Mouse (Mus musculus) midbrain, embryonic 16.5 days (tissue): ENCODE measurements at regions not wholly inside any gene's neighbourhood (a gene's known extent, or its start where the extent isn't known, plus 50 kb on each side); places are given as distances from the start of the nearest gene placed in this dataset.

Experiments used
- ATAC-seq: fragments of 200-750 bp; cut with Nextera tagmentation; 2 replicates; pipeline ENCODE4 v1.8.0; 2017; ENCODE audit warnings: moderate TSS enrichment
- H3K27ac ChIP-seq: fragments of 300-500 bp; sonication (generic); 2 replicates; pipeline ENCODE4 v1.5.1; 2014; ENCODE audit warnings: mild to moderate bottlenecking, low read length, mixed read lengths
- H3K27me3 ChIP-seq: fragments of 300-500 bp; sonication (generic); 2 replicates; pipeline ENCODE4 v1.6.1; 2014; ENCODE audit warnings: low read depth, low read length, mixed read lengths; ENCODE audit not compliant: control insufficient read depth, insufficient read depth
- H3K36me3 ChIP-seq: fragments of 300-500 bp; sonication (generic); 2 replicates; pipeline ENCODE4 v1.6.1; 2014; ENCODE audit warnings: mild to moderate bottlenecking, low read length, moderate library complexity, mixed read lengths; ENCODE audit not compliant: control insufficient read depth, insufficient read depth
- H3K4me1 ChIP-seq: fragments of 300-500 bp; sonication (generic); 2 replicates; pipeline ENCODE4 v1.6.1; 2014; ENCODE audit warnings: mild to moderate bottlenecking, low read length, mixed read lengths; ENCODE audit not compliant: control insufficient read depth, insufficient read depth
- H3K4me2 ChIP-seq: fragments of 300-500 bp; sonication (generic); 2 replicates; pipeline ENCODE4 v1.6.1; 2014; ENCODE audit warnings: mild to moderate bottlenecking, low read length, mixed read lengths
- H3K4me3 ChIP-seq: fragments of 300-500 bp; sonication (generic); 2 replicates; pipeline ENCODE4 v1.5.1; 2014; ENCODE audit warnings: low read depth, mild to moderate bottlenecking, low read length, moderate library complexity, mixed read lengths
- H3K9ac ChIP-seq: fragments of 300-500 bp; sonication (generic); 2 replicates; pipeline ENCODE4 v1.6.1; 2014; ENCODE audit warnings: low read depth, low read length, mixed read lengths
- H3K9me3 ChIP-seq: fragments of 300-500 bp; sonication (generic); replicated peaks from 2 replicates; pipeline ENCODE4 v1.6.1; 2014; ENCODE audit warnings: mild to moderate bottlenecking, low read length, mixed read lengths; ENCODE audit not compliant: control insufficient read depth, poor library complexity, severe bottlenecking
- WGBS: fragments of 180-500 bp; shearing (Covaris S2); extraction: QIAGEN DNeasy Blood & Tissue Kit; methylation state at CpG from one replicate; pipeline ENCODE4 v1.1.7; 2014; 5-methylcytosine and 5-hydroxymethylcytosine counted together

- H3K4me3 ChIP-seq = no peak overlapping the region
- H3K9me3 ChIP-seq = no peaks in the 10 kb centered on the region
- no peak overlapping the region for H3K4me2 ChIP-seq
- no peaks in the 10 kb centered on the region for H3K36me3 ChIP-seq
- no peak overlapping the region for H3K9ac ChIP-seq
- H3K27me3 ChIP-seq = no peaks in the 10 kb centered on the region
- no peaks in the 10 kb centered on the region for H3K4me1 ChIP-seq
- ATAC-seq = no peak
- 77% methylated on average over 3 of the region's 3 CpGs for WGBS
- no peak overlapping the region for H3K27ac ChIP-seq
Measured at GRCm38 (mm10) chr8:78877423-78877822, 56.5 kb upstream of the Lsm6 start.

- Histone ChIP-seq H3K27ac (no peak overlapping the region), H3K4me3 (no peak overlapping the region), H3K4me1 (no peaks in the 10 kb centered on the region), H3K4me2 (no peak overlapping the region), H3K36me3 (no peaks in the 10 kb centered on the region), H3K9ac (no peak overlapping the region), H3K27me3 (no peaks in the 10 kb centered on the region), H3K9me3 (no peaks in the 10 kb centered on the region)
- WGBS = 93% methylated on average over 6 of the region's 6 CpGs
- ATAC-seq = no peak
Measured at GRCm38 (mm10) chr8:78889708-78890107, 68.8 kb upstream of the Lsm6 start.

DNA sequence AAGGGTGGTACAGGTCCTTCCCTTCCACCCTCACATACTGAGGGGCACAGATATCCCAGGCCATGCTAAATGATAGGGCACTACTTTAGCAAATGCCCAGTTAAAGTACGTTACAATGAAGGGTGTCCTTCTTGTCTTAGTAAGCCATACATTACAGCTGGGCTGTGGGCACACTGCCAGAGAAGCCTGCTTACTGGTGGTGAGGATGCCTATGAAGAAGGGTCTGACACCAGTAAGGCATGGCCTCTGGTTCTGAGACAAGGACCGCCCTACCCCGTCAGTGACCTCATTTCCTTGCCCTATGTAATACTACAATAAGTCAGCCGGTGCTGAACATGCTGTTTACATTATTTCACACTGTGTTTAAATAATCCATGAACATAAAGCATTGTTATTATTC, 69.6 kb upstream of the Lsm6 start:
- ATAC-seq = no peak
- no peak overlapping the region for H3K4me2 ChIP-seq
- H3K27me3 ChIP-seq = no peaks in the 10 kb centered on the region
- H3K4me3 ChIP-seq = no peak overlapping the region
- 80% methylated on average over 4 of the region's 4 CpGs for WGBS
- no peaks in the 10 kb centered on the region for H3K4me1 ChIP-seq
- no peak overlapping the region for H3K9ac ChIP-seq
- H3K27ac ChIP-seq = no peak overlapping the region
- no peaks in the 10 kb centered on the region for H3K36me3 ChIP-seq
- H3K9me3 ChIP-seq = no peaks in the 10 kb centered on the region

DNA sequence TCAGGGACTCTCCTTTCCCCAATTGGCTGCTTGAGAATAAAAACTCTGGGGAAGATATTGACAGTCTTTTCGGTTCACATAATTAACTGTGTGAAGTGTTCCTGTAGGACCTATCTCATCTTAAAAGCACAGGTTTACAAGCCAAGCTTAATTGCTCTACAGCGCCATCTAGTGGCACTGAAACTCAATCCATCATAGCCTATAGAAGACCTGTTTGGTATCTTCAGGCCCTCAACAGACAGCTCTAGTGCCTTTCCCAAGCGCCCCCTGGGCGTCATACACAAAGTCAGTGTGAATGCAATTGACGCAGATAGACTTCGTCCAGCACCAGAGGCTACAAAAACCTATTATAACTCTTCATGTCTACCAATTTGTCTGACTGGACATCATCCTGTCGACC, 78.9 kb upstream of the Lsm6 start:
- no peak overlapping the region for H3K4me3 ChIP-seq
- 36% methylated on average over 7 of the region's 7 CpGs for WGBS
- no peaks in the 10 kb centered on the region for H3K4me1 ChIP-seq
- H3K9me3 ChIP-seq = no peaks in the 10 kb centered on the region
- H3K36me3 ChIP-seq = no peaks in the 10 kb centered on the region
- H3K9ac ChIP-seq = no peak overlapping the region
- ATAC-seq = peak; percentile 42; the same call in 1 of the 2 replicates
- H3K27ac ChIP-seq = no peak overlapping the region
- H3K4me2 ChIP-seq = no peak overlapping the region
- no peaks in the 10 kb centered on the region for H3K27me3 ChIP-seq

GRCm38 (mm10) chr8:78903034-78903433, 82.1 kb upstream of the Lsm6 start:
- Histone ChIP-seq H3K36me3 (no peaks in the 10 kb centered on the region), H3K9ac (no peak overlapping the region), H3K27me3 (no peaks in the 10 kb centered on the region), H3K4me3 (no peak overlapping the region), H3K27ac (no peak overlapping the region), H3K4me2 (no peak overlapping the region), H3K9me3 (no peaks in the 10 kb centered on the region), H3K4me1 (no peaks in the 10 kb centered on the region)
- no peak for ATAC-seq
- 97% methylated on average over 1 of the region's 1 CpGs for WGBS

DNA sequence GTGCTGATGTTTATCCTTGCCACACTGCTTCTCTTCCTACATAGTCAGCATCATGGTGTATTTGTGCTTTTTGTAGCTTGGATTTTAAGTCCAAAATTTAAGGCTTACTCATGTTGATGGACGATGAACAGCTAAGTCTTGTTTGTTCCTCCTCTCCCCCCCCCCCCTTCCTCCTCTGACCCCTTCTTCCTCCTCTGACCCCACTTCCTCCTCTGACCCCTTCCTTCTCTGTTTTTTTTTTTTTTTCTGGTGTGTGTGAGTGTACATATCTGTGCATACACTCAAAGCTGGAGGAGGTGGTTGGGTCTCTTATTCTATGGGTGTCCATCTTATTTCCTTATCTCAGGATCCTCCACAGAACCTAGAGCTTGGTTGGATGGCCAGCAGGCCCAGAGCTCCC, 87.0 kb upstream of the Lsm6 start:
- no peaks in the 10 kb centered on the region for H3K4me1 ChIP-seq
- no peak for ATAC-seq
- WGBS = 93% methylated on average over 1 of the region's 1 CpGs
- no peak overlapping the region for H3K27ac ChIP-seq
- no peaks in the 10 kb centered on the region for H3K27me3 ChIP-seq
- H3K36me3 ChIP-seq = no peaks in the 10 kb centered on the region
- no peak overlapping the region for H3K4me2 ChIP-seq
- H3K9ac ChIP-seq = no peak overlapping the region
- no peak overlapping the region for H3K4me3 ChIP-seq
- H3K9me3 ChIP-seq = no peaks in the 10 kb centered on the region

GRCm38 (mm10) chr8:78911288-78911873, 90.4 kb upstream of the Lsm6 start:
- H3K27me3 ChIP-seq = no peaks in the 10 kb centered on the region
- no peaks in the 10 kb centered on the region for H3K4me1 ChIP-seq
- ATAC-seq = no peak
- no peak overlapping the region for H3K4me2 ChIP-seq
- H3K27ac ChIP-seq = no peak overlapping the region
- H3K4me3 ChIP-seq = no peak overlapping the region
- H3K36me3 ChIP-seq = no peaks in the 10 kb centered on the region
- WGBS = 83% methylated on average over 11 of the region's 11 CpGs
- no peak overlapping the region for H3K9ac ChIP-seq
- H3K9me3 ChIP-seq = no peaks in the 10 kb centered on the region

- Histone ChIP-seq H3K4me3 (no peak overlapping the region), H3K36me3 (no peaks in the 10 kb centered on the region), H3K4me1 (no peaks in the 10 kb centered on the region), H3K27ac (no peak overlapping the region), H3K9me3 (no peaks in the 10 kb centered on the region), H3K4me2 (no peak overlapping the region), H3K9ac (no peak overlapping the region), H3K27me3 (no peaks in the 10 kb centered on the region)
- no peak for ATAC-seq
- 50% methylated on average over 5 of the region's 5 CpGs for WGBS
Measured at GRCm38 (mm10) chr8:78912470-78912869, 91.5 kb upstream of the Lsm6 start.

- no peak overlapping the region for H3K4me3 ChIP-seq
- no peaks in the 10 kb centered on the region for H3K27me3 ChIP-seq
- H3K9me3 ChIP-seq = no peaks in the 10 kb centered on the region
- H3K4me2 ChIP-seq = no peak overlapping the region
- H3K4me1 ChIP-seq = no peaks in the 10 kb centered on the region
- H3K9ac ChIP-seq = no peak overlapping the region
- H3K27ac ChIP-seq = no peak overlapping the region
- H3K36me3 ChIP-seq = no peaks in the 10 kb centered on the region
- no peak for ATAC-seq
- WGBS = 94% methylated on average over 5 of the region's 5 CpGs
Measured at GRCm38 (mm10) chr8:78913823-78914222, 92.9 kb upstream of the Lsm6 start.
